Comparison of ENCODE assay signal across 20 mouse cellular contexts in the genomic region with DNA sequence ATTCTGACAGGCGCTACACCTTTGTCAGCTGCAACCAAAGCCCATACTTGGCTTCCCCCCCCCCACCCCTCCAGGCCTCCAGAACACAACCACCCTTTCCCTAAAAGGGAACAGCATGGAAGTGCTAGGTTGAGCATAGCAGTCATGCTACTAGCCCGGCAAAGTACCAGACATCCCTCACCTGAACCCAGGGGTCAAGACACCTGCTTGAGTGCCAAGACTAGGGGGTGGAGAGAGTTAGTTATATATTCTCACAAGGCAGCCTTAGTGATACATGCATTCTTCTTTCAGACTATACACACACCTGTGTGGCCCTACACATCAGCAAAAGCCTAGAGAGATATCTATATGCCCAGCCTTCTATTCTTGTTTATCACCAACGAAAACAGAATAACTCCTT. TPM values are rescaled to one million over a fixed set of nuclear protein-coding genes. Genes with fewer than 3 reads are reported as not detected.
DNase-seq lines count a peak whose midpoint lies in the region; ATAC-seq lines count a peak whose summit lies in the region.
"Had no signal": no experiment of that assay in that cellular context is flagged by ENCODE, and none has a peak within 500 bp of the region (broad histone marks: within the 10 kb centered on the region; RNA-seq: fewer than 3 reads in every experiment).

No protein-coding gene starts in this region.

- H3K9ac ChIP-seq in neural tube, embryonic 11.5 days (ENCODE audit: low read length) = peak overlapping the region; percentile 2; the same call in 1 of the 2 replicates
- H3K9ac ChIP-seq: embryonic facial prominence, embryonic 15.5 days; forebrain, embryonic 13.5 days; liver, embryonic 13.5 days; midbrain, embryonic 12.5 days had no signal

- peaks cover 2% of the 10 kb centered on the region; the same call in 1 of the 2 replicates for H3K36me3 ChIP-seq in neural tube, embryonic 11.5 days (ENCODE audit: control insufficient read depth, insufficient read depth, low read length)
- H3K36me3 ChIP-seq: embryonic facial prominence, embryonic 15.5 days; liver, embryonic 13.5 days; midbrain, embryonic 12.5 days had no signal

- ATAC-seq in neural tube, embryonic 11.5 days (ENCODE audit: insufficient read depth, low FRiP score, low TSS enrichment) = no peak
- ATAC-seq: CD4-positive, CD25-positive, alpha-beta regulatory T cell, adult 4 months; forebrain, embryonic 13.5 days had no signal

- peak overlapping the region; percentile 92; the same call in 1 of the 2 replicates for H3K27ac ChIP-seq in neural tube, embryonic 11.5 days (ENCODE audit: low read depth, low read length)
- H3K27ac ChIP-seq: embryonic facial prominence, embryonic 15.5 days; forebrain, embryonic 13.5 days; liver, embryonic 13.5 days; midbrain, embryonic 12.5 days had no signal

- WGBS in neural tube, embryonic 11.5 days = 17% methylated on average over 3 of the region's 3 CpGs

- peak overlapping the region; percentile 17; the same call in 1 of the 2 replicates for H3K4me3 ChIP-seq in neural tube, embryonic 11.5 days (ENCODE audit: low read depth, low read length)
- H3K4me3 ChIP-seq: embryonic facial prominence, embryonic 15.5 days; forebrain, embryonic 13.5 days; liver, embryonic 13.5 days; midbrain, embryonic 12.5 days had no signal

- DNase-seq in neural tube, embryonic 11.5 days (ENCODE audit: low spot score) = no peak
- DNase-seq in neural tube, embryonic 10.5 days (ENCODE audit: extremely low spot score, low spot score) = no peak
- peak; percentile 35 for DNase-seq in kidney, adult 11 months
- peak; percentile 41 for DNase-seq in kidney, postnatal 14 days
- DNase-seq in heart, postnatal 14 days = no peak
- DNase-seq in left cerebral cortex, postnatal 25 days (ENCODE audit: low spot score in 2 of 2) = no peak
- no peak for DNase-seq in adrenal gland, postnatal 4 days (ENCODE audit: low spot score in 2 of 2)
- DNase-seq: adrenal gland, adult 8-10 months; cerebellum, adult 8-10 months; heart, postnatal 10 days; liver, embryonic 13.5 days; thymus, postnatal 14 days had no signal

- no peaks in the 10 kb centered on the region for H3K9me3 ChIP-seq in neural tube, embryonic 11.5 days (ENCODE audit: control insufficient read depth, low read length)
- H3K9me3 ChIP-seq: embryonic facial prominence, embryonic 15.5 days; forebrain, embryonic 13.5 days; liver, embryonic 13.5 days; midbrain, embryonic 12.5 days had no signal

- intact Hi-C loops in heart, postnatal 14 days (cut with DNase I) = no loop called here
- intact Hi-C loops in left cerebral cortex, postnatal 25 days (cut with DNase I) = no loop called here

- no peaks in the 10 kb centered on the region for H3K27me3 ChIP-seq in neural tube, embryonic 11.5 days (ENCODE audit: control insufficient read depth, insufficient read depth, low read length)

- peak overlapping the region; percentile 78 for H3K4me2 ChIP-seq in neural tube, embryonic 11.5 days (ENCODE audit: low read depth)
- H3K4me2 ChIP-seq: embryonic facial prominence, embryonic 15.5 days; forebrain, embryonic 13.5 days; midbrain, embryonic 12.5 days had no signal

- H3K4me1 ChIP-seq in neural tube, embryonic 11.5 days (ENCODE audit: control insufficient read depth, insufficient read depth, low read length) = peaks cover 91% of the 10 kb centered on the region
- H3K4me1 ChIP-seq: forebrain, embryonic 13.5 days; midbrain, embryonic 12.5 days had no signal

RNA-seq across cellular contexts. Expression of a gene that starts 5.7 kb away (rescaled TPM):
- 10.2 and 11.7 TPM in 2 replicates for polyA plus RNA-seq in neural tube, embryonic 11.5 days (2014; fragmentation: Nextera tagmentation; extraction: Ambion mirVana)
- under 1 TPM; 0.44 to 0.62 TPM for total RNA-seq in heart, postnatal 14 days (2021)
- not detected for total RNA-seq in left cerebral cortex, postnatal 25 days (2021)
- total RNA-seq in adrenal gland, postnatal 4 days (2021) = 1 to 10 TPM; 6.5 to 7.3 TPM
- total RNA-seq: layer of hippocampus, postnatal 14 days; left cerebral cortex, postnatal 36 days; MEL had no signal
- polyA plus RNA-seq: CD4-positive, CD25-positive, alpha-beta regulatory T cell, adult 4 months; forebrain, embryonic 13.5 days; midbrain, embryonic 12.5 days had no signal

RNA-seq across cellular contexts. Expression of a gene that starts 8.5 kb away (rescaled TPM):
- polyA plus RNA-seq in neural tube, embryonic 11.5 days (2014; fragmentation: Nextera tagmentation; extraction: Ambion mirVana) = 4.1 and 4.5 TPM in 2 replicates
- total RNA-seq in heart, postnatal 14 days (2021) = under 1 TPM; 0.17 to 0.20 TPM
- total RNA-seq in left cerebral cortex, postnatal 25 days (2021) = not detected
- 1 to 10 TPM; 1.0 to 1.6 TPM for total RNA-seq in adrenal gland, postnatal 4 days (2021)
- total RNA-seq: gastrocnemius, adult 18-20 months; layer of hippocampus, postnatal 14 days; left cerebral cortex, postnatal 36 days; MEL had no signal
- polyA plus RNA-seq: CD4-positive, CD25-positive, alpha-beta regulatory T cell, adult 4 months; embryonic facial prominence, embryonic 15.5 days; forebrain, embryonic 13.5 days; midbrain, embryonic 12.5 days had no signal

RNA-seq across cellular contexts. Expression of a gene that starts 18.6 kb away (rescaled TPM):
- polyA plus RNA-seq in neural tube, embryonic 11.5 days (2014; fragmentation: Nextera tagmentation; extraction: Ambion mirVana) = 53.4 and 56.5 TPM in 2 replicates
- total RNA-seq in heart, postnatal 14 days (2021) = 1 to 10 TPM; 1.4 to 2.1 TPM
- total RNA-seq in left cerebral cortex, postnatal 25 days (2021) = not detected
- 10 to 100 TPM; 25.9 TPM for total RNA-seq in adrenal gland, postnatal 4 days (2021)
- total RNA-seq: layer of hippocampus, postnatal 14 days; left cerebral cortex, postnatal 36 days; MEL had no signal
- polyA plus RNA-seq: CD4-positive, CD25-positive, alpha-beta regulatory T cell, adult 4 months; forebrain, embryonic 13.5 days; midbrain, embryonic 12.5 days had no signal

RNA-seq across cellular contexts. Expression of a gene that starts 21.2 kb away (rescaled TPM):
- polyA plus RNA-seq in neural tube, embryonic 11.5 days (2014; fragmentation: Nextera tagmentation; extraction: Ambion mirVana) = 36.0 and 37.5 TPM in 2 replicates
- total RNA-seq in heart, postnatal 14 days (2021) = under 1 TPM; 0.24 to 0.76 TPM
- total RNA-seq in left cerebral cortex, postnatal 25 days (2021) = not detected
- 1 to 10 TPM; 5.3 to 6.2 TPM for total RNA-seq in adrenal gland, postnatal 4 days (2021)
- total RNA-seq: layer of hippocampus, postnatal 14 days; left cerebral cortex, postnatal 36 days; MEL had no signal
- polyA plus RNA-seq: CD4-positive, CD25-positive, alpha-beta regulatory T cell, adult 4 months; forebrain, embryonic 13.5 days had no signal

RNA-seq across cellular contexts. Expression of a gene that starts 22.7 kb away (rescaled TPM):
- polyA plus RNA-seq in neural tube, embryonic 11.5 days (2014; fragmentation: Nextera tagmentation; extraction: Ambion mirVana) = 16.0 and 18.8 TPM in 2 replicates
- not detected for total RNA-seq in heart, postnatal 14 days (2021)
- not detected for total RNA-seq in left cerebral cortex, postnatal 25 days (2021)
- total RNA-seq in adrenal gland, postnatal 4 days (2021) = 10 to 100 TPM in 1 of 2 experiments, 1 to 10 TPM in 1; 6.7 to 10.6 TPM
- total RNA-seq: heart, postnatal 10 days; layer of hippocampus, postnatal 14 days; left cerebral cortex, postnatal 36 days; MEL had no signal
- polyA plus RNA-seq: CD4-positive, CD25-positive, alpha-beta regulatory T cell, adult 4 months; embryonic facial prominence, embryonic 15.5 days; forebrain, embryonic 13.5 days; liver, embryonic 13.5 days; midbrain, embryonic 12.5 days had no signal

Comparison
In these comparisons a context has a peak if more than half of its experiments do, and no peak if none do; other contexts are left out.
1. DNase-seq: peak in kidney, adult 11 months (single experiment) and kidney, postnatal 14 days (single experiment); none in neural tube, embryonic 11.5 days (single experiment), neural tube, embryonic 10.5 days (single experiment), heart, postnatal 14 days (0 of 2), left cerebral cortex, postnatal 25 days (0 of 2) and adrenal gland, postnatal 4 days (0 of 2).
2. RNA of a gene that starts 5.7 kb away (total RNA-seq): 6.5 to 7.3 TPM in adrenal gland, postnatal 4 days; 0.44 to 0.62 TPM in heart, postnatal 14 days and not detected in left cerebral cortex, postnatal 25 days; every median in the first group is over 4 times any median in the second.
3. RNA of a gene that starts 18.6 kb away (total RNA-seq): 25.9 TPM in adrenal gland, postnatal 4 days; 1.4 to 2.1 TPM in heart, postnatal 14 days and not detected in left cerebral cortex, postnatal 25 days; every median in the first group is over 4 times any median in the second.